Mouse (Mus musculus): ENCODE measurements around the gene Arfrp1.

Arfrp1 gene

DNA sequence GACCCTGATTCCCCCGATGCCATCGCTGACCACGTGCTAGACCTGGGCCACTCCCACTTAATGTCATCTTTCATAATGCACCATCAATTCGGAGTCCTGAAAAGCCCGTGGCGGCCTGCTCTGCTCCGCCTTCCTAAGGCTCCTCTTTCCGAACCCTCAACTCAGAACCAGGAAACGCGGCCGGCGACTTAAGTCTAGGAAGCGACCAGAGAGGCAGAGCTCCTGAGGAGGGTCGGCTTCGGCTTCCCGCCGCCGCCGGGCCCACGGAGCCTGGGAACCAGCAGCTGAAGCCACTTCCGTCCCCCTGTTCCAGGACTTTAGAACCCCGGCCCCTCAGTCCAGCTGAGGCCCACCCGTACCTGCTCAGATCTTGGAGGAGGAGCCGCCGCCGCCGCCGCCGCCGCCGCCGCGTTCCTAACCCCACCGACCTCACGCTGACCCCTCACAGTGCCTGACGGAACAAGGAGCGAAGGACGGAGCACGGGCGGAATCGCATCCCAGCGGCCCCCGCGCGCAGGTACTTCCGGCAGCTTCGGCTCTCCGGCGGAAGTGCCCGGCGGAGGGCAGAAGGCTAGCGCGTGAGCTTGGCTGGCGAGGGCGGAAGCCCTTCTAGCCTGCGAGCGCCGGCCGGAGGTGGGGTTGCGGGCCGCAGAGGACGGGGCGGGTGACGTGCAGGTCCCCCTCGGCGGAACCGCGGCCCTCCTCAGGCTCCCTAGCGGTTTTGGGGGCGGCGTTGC, at the start of gene Arfrp1, which contains the start of gene Zgpat:
Arfrp1 (minus strand) TSS at position 545 of the 737 bp plus-strand sequence.
Zgpat (plus strand) TSS at position 69 of the 737 bp plus-strand sequence.
- DNase-seq (ENCODE audit: low spot score), result peak; percentile 89

DNA sequence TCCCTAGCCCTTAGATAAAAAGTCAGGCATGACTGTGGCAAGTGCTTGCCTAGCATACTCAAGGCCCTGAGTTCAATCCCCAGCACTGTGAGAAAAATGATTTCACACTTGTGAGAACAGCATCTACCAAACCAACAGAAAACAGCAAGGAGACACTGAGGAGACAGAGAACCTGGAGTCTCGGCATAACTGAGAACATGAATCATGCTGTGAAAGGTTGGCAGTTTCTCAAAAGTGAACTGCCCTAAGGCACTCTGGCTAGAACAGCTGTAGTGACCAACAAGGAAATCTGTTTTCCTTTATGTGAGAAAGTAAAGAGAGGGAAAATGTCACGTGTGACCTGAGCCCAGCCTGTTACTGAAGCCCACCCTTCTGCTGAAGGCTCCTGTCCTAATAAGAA, 47.9 kb upstream of the Arfrp1 start:
- no peak for DNase-seq (ENCODE audit: low spot score)

DNA sequence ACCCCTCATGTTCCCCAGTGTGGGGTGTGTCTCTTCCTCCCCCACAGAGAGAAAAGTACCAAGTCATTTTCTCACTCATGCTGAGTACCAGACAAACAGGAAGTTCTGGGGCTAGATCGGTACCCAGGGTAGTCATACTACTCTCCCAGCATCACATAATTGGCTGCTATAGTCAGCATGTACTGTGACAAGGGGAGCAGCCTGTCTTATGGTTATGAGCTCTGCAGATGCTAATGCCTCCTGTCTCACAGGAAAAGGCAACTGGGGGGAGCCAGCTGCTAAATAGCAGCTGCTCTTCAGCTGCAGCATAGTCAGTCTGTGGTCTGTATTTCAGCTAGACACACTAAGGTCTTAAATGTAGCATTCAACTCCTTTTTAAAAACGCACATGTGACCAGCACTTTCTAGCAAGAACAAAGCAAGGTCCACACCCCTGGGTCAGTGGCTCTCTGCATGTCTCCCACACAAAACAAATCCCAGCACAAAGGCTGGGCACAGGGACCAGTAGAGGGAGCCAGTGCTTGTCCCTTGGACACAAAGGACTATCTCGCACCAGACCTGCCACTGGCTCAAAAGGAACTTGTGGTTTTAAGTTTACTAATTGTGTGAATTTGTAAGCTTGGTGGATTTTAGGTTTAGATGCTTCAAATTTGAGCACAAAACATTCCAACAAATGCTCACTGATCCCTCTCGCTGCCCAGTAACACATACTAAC, 45.7 kb upstream of the Arfrp1 start:
- peak; percentile 83 for DNase-seq (ENCODE audit: low spot score)

GRCm38 (mm10) chr2:181409643-181410042, 44.4 kb upstream of the Arfrp1 start:
- DNase-seq (ENCODE audit: low spot score), result no peak

DNA sequence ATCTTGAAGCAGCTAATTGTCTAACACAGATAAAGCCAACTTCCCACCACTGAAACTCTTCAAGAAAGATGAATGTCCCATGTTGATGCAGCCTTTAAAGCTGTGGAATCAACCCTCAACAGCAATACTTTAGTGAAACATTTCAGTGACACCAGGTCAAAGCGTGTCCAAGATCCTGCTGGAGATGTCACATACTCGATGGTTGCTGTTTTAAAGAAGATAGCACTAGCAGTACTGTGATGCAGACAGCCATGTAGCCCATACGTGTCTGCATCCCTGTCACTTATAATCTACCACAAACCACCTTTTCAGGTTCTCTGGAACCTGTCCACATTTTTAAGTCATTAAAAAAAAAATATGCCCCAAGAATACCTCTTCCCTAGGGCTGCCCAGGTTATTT, 38.5 kb upstream of the Arfrp1 start:
- DNase-seq (ENCODE audit: low spot score), result no peak

GRCm38 (mm10) chr2:181401497-181401896, 36.3 kb upstream of the Arfrp1 start:
- DNase-seq (ENCODE audit: low spot score), result no peak

DNA sequence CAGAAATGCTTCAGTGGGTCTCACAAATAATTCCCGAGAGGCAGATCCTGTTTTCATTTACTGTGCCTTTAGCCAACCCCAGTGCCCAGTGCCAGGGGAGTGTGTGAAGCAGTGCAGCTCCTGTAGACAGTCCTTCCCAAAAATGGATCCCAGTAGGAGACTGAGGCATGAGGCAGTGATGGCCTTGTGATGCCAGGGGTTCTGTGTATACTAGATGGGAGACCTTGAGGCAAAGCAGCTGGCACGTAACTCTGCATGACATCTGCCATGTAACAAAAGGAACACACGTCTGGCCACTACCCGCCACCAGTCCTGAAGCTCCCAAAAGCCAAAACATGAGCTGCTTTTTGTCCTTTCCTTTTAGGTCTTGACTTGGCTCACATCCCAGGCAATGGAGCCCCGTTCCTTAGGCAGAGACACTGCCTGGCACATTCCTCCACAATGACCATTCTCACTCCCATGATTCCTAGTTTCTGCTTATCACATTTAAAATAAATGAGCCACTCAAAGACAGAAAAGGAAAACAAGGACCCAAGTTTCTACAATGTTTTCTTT, 32.1 kb upstream of the Arfrp1 start:
- DNase-seq (ENCODE audit: low spot score), result no peak

DNA sequence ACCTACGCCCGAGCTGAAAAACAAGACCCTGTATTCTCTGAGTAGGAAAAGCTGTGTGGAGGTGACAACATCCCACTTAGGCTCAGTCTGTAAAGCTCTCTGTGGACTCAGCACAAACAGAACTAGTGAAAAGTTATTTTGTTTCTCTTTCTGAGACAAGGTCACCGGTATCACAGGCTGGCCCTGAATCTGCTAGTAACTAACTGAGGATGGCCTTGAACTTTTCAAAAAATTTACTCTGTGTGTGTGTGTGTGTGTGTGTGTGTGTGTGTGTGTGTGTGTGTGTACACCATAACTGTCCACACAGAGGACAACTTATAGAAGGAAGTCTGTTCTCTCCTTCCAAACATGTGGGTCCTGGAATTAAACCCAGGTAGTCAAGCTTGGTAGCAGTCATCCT, 28.9 kb upstream of the Arfrp1 start:
- DNase-seq (ENCODE audit: low spot score), result no peak

- DNase-seq (ENCODE audit: low spot score), result peak; percentile 95
Measured at GRCm38 (mm10) chr2:181392600-181393213, 27.5 kb upstream of the Arfrp1 start.

DNA sequence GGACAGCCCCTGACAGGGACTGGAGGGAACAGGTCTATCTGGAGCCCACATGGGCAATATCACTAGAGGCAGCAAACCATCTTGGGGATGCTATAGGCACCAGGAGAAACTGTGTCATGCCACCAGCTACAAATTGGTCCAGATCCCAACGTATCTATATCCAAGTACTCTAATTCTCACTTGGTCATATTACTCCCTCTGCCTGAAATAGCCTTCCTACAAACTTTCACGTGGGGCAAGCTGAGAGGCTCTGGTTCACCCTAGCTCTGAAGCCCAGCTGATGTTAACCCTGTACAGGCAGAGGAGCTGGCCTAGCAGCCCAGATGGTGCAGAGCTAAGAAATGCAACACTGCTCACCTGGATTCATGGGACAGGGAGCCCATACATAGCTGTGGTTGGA, 26.3 kb upstream of the Arfrp1 start:
- DNase-seq (ENCODE audit: low spot score), result no peak

- DNase-seq (ENCODE audit: low spot score), result no peak
Measured at GRCm38 (mm10) chr2:181391022-181391421, 25.8 kb upstream of the Arfrp1 start.

DNA sequence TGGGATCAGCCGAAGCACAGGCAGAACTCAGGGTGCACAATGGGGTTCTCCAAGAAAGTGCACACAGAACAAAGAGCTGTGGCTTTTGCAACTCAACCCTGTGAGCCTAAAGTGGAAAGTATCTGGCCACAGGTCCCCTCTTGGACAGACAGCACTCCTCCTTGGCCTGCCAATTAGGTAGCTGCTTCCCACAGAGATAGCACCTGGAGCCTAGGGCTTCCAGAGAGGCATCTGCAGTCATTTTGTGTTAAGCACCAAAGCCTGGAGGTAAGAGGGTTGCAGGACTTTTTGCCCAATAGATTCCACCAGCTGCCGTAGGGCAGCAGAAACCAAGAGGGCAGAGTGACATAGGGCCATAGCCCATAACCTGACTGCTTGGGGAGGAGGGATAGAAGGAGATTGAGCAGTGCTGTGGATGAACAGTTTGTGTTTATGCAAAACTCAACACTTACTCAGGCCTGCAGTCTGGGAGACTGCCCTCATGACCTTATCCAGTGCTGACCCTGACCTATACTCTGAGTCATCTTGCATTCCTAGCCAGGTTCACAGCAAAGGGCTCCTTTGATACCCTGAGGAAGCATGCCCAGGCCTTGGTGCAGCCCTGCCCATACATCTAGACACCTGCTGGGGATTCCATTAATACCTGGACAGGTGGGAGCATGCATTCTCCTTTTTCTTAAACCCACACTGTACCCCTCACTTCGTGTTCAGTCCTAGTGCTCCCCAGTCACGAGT, 25.1 kb upstream of the Arfrp1 start:
- no peak for DNase-seq (ENCODE audit: low spot score)

DNA sequence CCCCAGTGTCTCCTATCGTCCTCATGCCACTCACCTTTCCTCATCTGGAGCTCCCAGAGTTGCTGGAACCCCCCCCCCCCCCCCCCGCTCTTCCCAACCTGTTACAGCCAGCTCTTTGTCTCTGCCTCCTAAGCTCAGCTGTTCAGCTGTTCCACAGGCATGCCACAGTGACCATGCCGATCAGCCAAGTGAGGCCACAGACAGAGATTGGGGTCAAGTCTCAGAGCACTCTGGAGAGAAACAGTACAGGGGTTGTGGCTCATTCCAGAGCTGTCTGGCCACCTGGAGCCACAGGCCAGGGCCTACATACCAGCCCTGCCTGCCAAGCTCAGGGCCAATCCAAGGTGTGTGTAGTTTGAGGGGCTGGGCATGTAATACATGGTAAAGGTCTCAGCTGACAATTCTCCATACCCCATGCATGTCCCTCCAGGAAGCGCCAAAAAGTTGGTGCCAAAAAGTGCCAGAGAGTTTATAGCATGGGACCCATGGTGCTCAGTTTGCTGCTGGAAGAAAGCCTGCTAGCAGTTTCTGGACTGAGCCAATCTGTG, 21.5 kb upstream of the Arfrp1 start:
- DNase-seq (ENCODE audit: low spot score), result no peak

DNA sequence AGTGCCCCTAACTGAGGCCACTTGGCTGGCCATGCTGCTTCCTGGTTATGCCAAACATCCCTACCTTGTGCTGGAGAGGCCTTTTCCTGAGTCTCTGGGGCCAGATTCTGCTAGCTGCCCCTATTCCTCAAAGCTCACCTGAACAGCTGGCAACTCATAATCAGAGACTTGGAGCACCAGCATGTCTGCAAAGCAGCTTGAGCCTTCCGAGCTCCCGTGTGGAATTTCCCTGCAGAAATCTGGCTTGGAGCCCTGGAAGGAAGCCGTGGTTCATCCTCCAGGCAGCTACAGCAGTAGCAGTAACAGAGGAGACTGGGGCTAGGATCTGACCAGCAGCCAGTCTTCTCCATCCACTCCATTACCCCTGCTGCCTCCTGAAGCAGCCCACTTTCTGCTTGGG, 20.7 kb upstream of the Arfrp1 start:
- DNase-seq (ENCODE audit: low spot score), result no peak

GRCm38 (mm10) chr2:181384919-181385391, 19.8 kb upstream of the Arfrp1 start:
- DNase-seq (ENCODE audit: low spot score), result peak; percentile 74

DNA sequence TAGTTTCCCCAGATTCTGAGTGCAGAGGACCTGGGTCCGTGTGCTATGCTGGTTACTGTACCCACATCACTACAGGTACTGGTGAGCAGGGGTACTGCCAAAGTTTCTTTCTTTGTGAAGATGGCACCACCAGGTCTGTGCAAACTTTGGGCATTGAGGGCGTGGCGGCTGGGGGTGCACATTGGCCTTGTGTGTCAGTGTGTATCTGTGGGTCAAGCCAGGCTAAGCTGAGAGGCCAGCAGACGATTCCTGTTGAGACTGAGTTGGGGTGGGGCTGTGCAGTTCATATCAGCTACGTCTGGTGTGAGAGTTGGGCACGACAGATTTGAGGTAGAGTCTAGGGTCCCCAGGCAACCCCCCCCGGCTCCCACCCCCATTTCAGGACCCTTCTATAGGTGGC, 19.3 kb upstream of the Arfrp1 start:
- DNase-seq (ENCODE audit: low spot score), result no peak

DNA sequence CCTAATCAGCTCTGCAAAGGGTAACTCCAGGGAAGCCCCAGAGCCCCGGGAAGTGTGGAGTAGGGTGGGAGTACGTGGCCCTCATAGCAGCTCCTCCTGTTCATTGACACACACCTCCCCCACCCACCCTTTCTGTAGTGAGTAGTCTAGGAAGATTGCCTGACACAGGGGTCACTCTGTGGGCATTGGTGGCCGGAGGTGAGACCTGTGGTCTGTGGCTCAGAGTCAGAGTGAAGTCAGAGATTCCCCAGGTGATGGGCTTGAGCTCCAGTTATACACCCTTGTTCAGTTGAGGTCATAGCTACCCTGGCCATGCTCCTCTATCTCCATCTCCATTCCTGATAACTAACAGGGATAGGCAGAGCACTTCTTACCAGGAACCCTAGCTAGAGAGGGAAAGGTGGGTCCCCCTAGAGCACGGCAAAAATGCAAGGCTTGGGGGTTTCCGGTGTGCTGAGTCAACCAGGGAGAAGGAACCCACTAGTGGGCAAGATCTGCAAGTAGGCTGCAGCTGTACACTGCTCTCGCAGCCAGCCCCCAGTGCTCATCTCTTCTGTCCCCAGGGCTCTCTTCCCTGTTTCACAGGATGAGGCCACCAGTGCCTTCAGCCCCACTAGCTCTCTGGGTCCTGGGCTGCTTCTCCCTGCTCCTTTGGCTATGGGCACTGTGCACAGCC, 16.6 kb upstream of the Arfrp1 start:
- no peak for DNase-seq (ENCODE audit: low spot score)

GRCm38 (mm10) chr2:181381107-181381506, 15.9 kb upstream of the Arfrp1 start:
- no peak for DNase-seq (ENCODE audit: low spot score)

DNA sequence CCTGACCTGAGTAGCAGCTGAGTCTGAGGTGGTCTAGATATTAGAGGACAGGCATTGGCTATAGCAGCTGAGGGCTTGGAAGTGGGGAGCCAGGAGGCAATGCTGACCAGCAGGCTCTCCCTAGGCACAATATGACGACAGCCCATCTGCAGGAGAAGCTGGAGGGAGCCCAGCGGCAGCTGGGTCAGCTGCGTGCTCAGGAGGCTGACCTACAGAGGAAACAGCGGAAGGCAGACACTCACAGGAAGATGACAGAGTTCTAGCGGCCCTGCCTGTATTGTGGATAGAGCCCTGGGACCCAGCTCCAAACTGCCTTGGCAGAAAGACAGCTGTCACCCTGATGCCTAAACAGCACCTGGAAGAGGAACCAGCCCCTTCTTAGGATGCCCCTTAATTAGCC, 15.0 kb upstream of the Arfrp1 start:
- DNase-seq (ENCODE audit: low spot score), result no peak

DNA sequence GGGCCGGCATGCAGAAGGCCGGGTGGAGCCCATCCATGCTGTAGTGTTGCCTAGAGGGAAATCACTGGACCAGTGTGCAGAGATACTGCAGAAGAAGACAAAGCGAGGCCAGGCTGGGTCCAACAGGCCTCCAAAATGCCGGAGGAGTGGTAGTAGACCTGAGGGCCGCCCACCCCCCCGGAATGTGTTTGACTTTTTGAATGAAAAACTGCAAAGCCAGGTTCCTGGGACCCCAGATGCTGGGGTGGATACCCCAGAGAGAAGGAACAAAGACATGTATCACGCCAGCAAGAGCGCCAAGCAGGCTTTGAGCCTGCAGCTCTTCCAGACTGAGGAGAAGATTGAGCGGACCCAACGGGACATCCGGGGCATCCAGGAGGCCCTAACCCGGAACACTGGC, 14.6 kb upstream of the Arfrp1 start, which contains the start of gene Lime1:
Lime1 (plus strand) TSS at position 301 of the 400 bp plus-strand sequence.
- no peak for DNase-seq (ENCODE audit: low spot score)

DNA sequence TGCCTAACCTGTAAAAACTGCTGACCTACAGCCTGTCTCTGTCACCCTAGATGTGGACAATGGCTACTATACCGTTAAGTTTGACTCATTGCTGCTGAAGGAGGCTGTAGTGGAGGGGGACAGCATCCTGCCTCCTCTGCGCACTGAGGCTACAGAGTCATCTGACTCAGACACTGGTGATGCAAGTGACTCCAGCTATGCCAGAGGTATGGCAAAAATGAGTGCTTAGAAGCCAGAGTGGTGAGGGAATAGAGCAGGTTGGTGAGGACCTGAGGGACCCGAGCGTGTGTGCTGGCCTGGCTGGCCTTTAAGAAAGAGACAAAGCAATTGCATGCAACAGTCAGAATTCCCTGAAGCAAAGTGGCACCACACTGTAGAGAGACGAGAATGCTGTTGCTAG, 13.5 kb upstream of the Arfrp1 start:
- no peak for DNase-seq (ENCODE audit: low spot score)

All from testis, postnatal 10 days (tissue).